Mouse (Mus musculus) C2C12 (cell line): Measurements from ENCODE around the gene Rasd2. TPM values are rescaled to one million over a fixed set of nuclear protein-coding genes. Genes with fewer than 3 reads are reported as not detected.

Source experiments
- H3K27me3 ChIP-seq: one replicate; pipeline ENCODE4 v1.6.1; 2011; ENCODE audit not compliant: control insufficient read depth, insufficient read depth, insufficient read length
- H3K36me3 ChIP-seq: one replicate; pipeline ENCODE4 v1.6.1; 2011; ENCODE audit not compliant: control insufficient read depth, insufficient read depth
- H3K4me3 ChIP-seq: one replicate; pipeline ENCODE4 v1.5.1; 2011; ENCODE audit warnings: mild to moderate bottlenecking, control low read depth; ENCODE audit not compliant: poor library complexity, insufficient read depth, severe bottlenecking
- H3K79me2 ChIP-seq: one replicate; pipeline ENCODE4 v1.6.1; 2011; ENCODE audit not compliant: control insufficient read depth, insufficient read depth
- H3K79me3 ChIP-seq: one replicate; pipeline ENCODE4 v1.6.1; 2011; ENCODE audit warnings: low read depth, control low read depth
- H3ac ChIP-seq: one replicate; pipeline ENCODE3; 2011; ENCODE audit warnings: low read depth; ENCODE audit not compliant: control insufficient read depth, insufficient read length
- CEBPB ChIP-seq: IDR thresholded peaks from one replicate; pipeline ENCODE4 v1.6.1; 2011; ENCODE audit warnings: low read depth, mild to moderate bottlenecking, control low read depth, moderate library complexity
- CTCF ChIP-seq: IDR thresholded peaks from one replicate; pipeline ENCODE4 v1.5.1; 2011; ENCODE audit not compliant: control insufficient read depth, insufficient read depth, insufficient read length
- FOSL1 ChIP-seq: IDR thresholded peaks from one replicate; pipeline ENCODE4 v1.8.0; 2011; ENCODE audit warnings: mild to moderate bottlenecking, low read length; ENCODE audit not compliant: poor library complexity, insufficient read depth, severe bottlenecking
- MAX ChIP-seq: IDR thresholded peaks from one replicate; pipeline ENCODE4 v1.6.1; 2011; ENCODE audit warnings: mild to moderate bottlenecking, control low read depth
- MYOD1 ChIP-seq: IDR thresholded peaks from one replicate; pipeline ENCODE4 v1.6.1; 2011; ENCODE audit warnings: low read depth; ENCODE audit not compliant: control insufficient read depth, insufficient read length
- MYOG ChIP-seq: IDR thresholded peaks from one replicate; pipeline ENCODE4 v1.6.1; 2011; ENCODE audit not compliant: control insufficient read depth, insufficient read length; ENCODE audit errors: extremely low read depth
- USF1 ChIP-seq: IDR thresholded peaks from one replicate; pipeline ENCODE4 v1.6.1; 2011; ENCODE audit warnings: low read depth, mild to moderate bottlenecking, control low read depth, moderate library complexity
- long read RNA-seq, 2 experiments: library from polyadenylated mRNA; unstranded; transcript quantifications; one replicate each; pipeline ENCODE4 v2.0.0; 2019 to 2020
- polyA plus RNA-seq: library from polyadenylated mRNA; unstranded; fragments of >200 nt; fragmentation: generic; extraction: Trizol; gene quantifications from one replicate; pipeline ENCODE4 v1.2.1, GENCODE M21; 2012; ENCODE audit warnings: missing spikeins

The Rasd2 gene
- polyA plus RNA-seq = not detected
- long read RNA-seq, experiment 1 = 0 reads
- long read RNA-seq, experiment 2 = 0 reads

DNA sequence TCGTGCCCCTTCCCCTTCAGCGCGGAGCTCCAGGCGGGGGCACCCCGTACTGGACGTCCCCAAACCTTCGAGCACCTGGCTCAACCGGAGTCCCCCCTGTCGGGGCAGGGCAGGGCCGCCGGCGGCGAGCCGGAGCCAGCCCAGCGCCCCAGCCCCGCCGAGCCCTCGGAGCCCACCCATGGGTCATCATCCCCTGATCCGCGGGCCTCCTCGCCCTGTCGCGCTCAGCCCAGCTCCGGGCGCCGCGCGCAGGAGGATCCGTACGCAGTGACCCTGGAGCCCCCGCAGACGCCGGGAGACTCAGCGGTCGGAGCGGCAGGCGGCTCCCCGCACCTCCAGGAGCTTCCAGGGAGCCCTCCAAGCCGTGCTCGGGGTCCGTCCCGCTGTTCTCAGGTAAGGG, at the start of gene Rasd2:
Gene Rasd2 (plus strand): TSS at position 259 of the 400 bp plus-strand sequence.
- TF ChIP-seq USF1 (no peak), FOSL1 (no peak), CEBPB (no peak), CTCF (no peak), MAX (no peak), MYOD1 (no peak), MYOG (no peak)
- Histone ChIP-seq H3K27me3 (peaks cover 55% of the 10 kb centered on the region), H3ac (no peak within 1 kb of the TSS), H3K36me3 (no peaks in the 10 kb centered on the region), H3K79me2 (no peaks in the 10 kb centered on the region), H3K79me3 (no peaks in the 10 kb centered on the region), H3K4me3 (no peak within 1 kb of the TSS)

- Histone ChIP-seq H3K4me3 (no peak overlapping the region), H3ac (no peak overlapping the region), H3K36me3 (no peaks in the 10 kb centered on the region), H3K27me3 (peaks cover 4% of the 10 kb centered on the region), H3K79me2 (no peaks in the 10 kb centered on the region), H3K79me3 (no peaks in the 10 kb centered on the region)
- no peak for TF ChIP-seq CEBPB
Observed at GRCm38 (mm10) chr8:75169363-75169762, 44.4 kb upstream of the Rasd2 start.

GRCm38 (mm10) chr8:75172009-75172685, 41.6 kb upstream of the Rasd2 start:
- TF ChIP-seq MYOD1 (no peak), MAX (no peak), CTCF (no peak), MYOG (no peak), CEBPB (no peak), FOSL1 (no peak), USF1 (no peak)
- H3K36me3 ChIP-seq = no peaks in the 10 kb centered on the region
- no peaks in the 10 kb centered on the region for H3K79me3 ChIP-seq
- H3ac ChIP-seq = no peak overlapping the region
- peaks cover 10% of the 10 kb centered on the region for H3K27me3 ChIP-seq
- H3K79me2 ChIP-seq = no peaks in the 10 kb centered on the region
- H3K4me3 ChIP-seq = no peak overlapping the region

DNA sequence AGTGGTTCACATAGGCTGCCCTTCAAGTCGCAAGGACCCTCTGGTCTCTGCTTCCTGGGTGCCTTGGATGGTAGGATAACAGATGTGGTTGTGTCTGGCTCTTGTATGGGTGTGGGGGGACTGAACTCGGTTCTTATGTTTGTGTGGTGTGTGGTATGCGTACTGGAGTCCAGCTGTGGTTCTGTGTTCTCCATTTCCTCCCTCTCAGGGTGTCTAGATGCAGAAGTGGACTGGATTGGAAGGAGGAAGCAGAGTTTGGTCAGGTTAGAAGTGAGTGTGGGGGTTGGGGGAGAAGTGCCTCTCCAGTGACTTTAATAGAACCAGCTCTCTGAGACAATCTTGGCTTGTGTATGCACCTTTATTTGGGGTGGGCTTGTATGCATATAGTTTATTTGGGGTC, 20.7 kb upstream of the Rasd2 start:
- TF ChIP-seq USF1 (no peak), CEBPB (no peak), FOSL1 (no peak), MYOD1 (no peak), CTCF (no peak), MAX (no peak), MYOG (no peak)

GRCm38 (mm10) chr8:75194473-75195071, 19.2 kb upstream of the Rasd2 start:
- Histone ChIP-seq H3K36me3 (no peaks in the 10 kb centered on the region), H3K4me3 (no peak overlapping the region), H3ac (no peak overlapping the region), H3K79me3 (no peaks in the 10 kb centered on the region), H3K79me2 (no peaks in the 10 kb centered on the region), H3K27me3 (peaks cover 7% of the 10 kb centered on the region)
- no peak for TF ChIP-seq FOSL1
- TF ChIP-seq MAX = no peak
- TF ChIP-seq MYOD1 = no peak
- no peak for TF ChIP-seq USF1
- no peak for TF ChIP-seq CTCF
- TF ChIP-seq MYOG = no peak
- TF ChIP-seq CEBPB = no peak

More for the DNA sequence above, 20.7 kb upstream of the Rasd2 start:
- Histone ChIP-seq H3ac (no peak overlapping the region), H3K79me3 (no peaks in the 10 kb centered on the region), H3K4me3 (no peak overlapping the region), H3K36me3 (no peaks in the 10 kb centered on the region), H3K79me2 (no peaks in the 10 kb centered on the region), H3K27me3 (no peaks in the 10 kb centered on the region)

- no peak overlapping the region for H3K4me3 ChIP-seq
- TF ChIP-seq MYOG = no peak
- no peak for TF ChIP-seq FOSL1
- TF ChIP-seq CTCF = no peak
- TF ChIP-seq MAX = no peak
- TF ChIP-seq CEBPB = no peak
- TF ChIP-seq USF1 = no peak
- TF ChIP-seq MYOD1 = no peak
- no peaks in the 10 kb centered on the region for H3K79me3 ChIP-seq
- H3K79me2 ChIP-seq = no peaks in the 10 kb centered on the region
- no peak overlapping the region for H3ac ChIP-seq
- peaks cover 17% of the 10 kb centered on the region for H3K27me3 ChIP-seq
- H3K36me3 ChIP-seq = no peaks in the 10 kb centered on the region
Observed at GRCm38 (mm10) chr8:75197170-75197569, 16.6 kb upstream of the Rasd2 start.
